Mouse (Mus musculus) CH12.LX (cell line): ENCODE results near the gene Hsd17b2. TPM values are rescaled to one million over a fixed set of nuclear protein-coding genes. Genes with fewer than 3 reads are reported as not detected.
A peak's percentile ranks its signal among the peaks of the same experiment; 100 is the strongest.

Experiments used
- DNase-seq: peaks from one replicate; pipeline ENCODE4 v3.0.0-alpha.2; 2013; ENCODE audit errors: extremely low read depth
- H3K27ac ChIP-seq: 2 replicates; pipeline ENCODE4 v1.5.1; 2012; ENCODE audit warnings: low read depth, mild to moderate bottlenecking, control low read depth, moderate library complexity; ENCODE audit not compliant: insufficient read depth
- H3K27me3 ChIP-seq: replicated peaks from 2 replicates; pipeline ENCODE3; 2012; ENCODE audit warnings: inconsistent platforms
- H3K36me3 ChIP-seq, 2 experiments: replicated peaks in 1 of 2; 2 replicates each; pipeline versions ENCODE3 to v1.6.1; 2012; ENCODE audit warnings: inconsistent platforms in 1 of 2, low read length in 1 of 2, mild to moderate bottlenecking in 1 of 2, mixed read lengths in 1 of 2, moderate library complexity in 1 of 2; ENCODE audit not compliant: control insufficient read depth in 1 of 2, insufficient read depth in 1 of 2
- H3K4me1 ChIP-seq, 2 experiments: 2 replicates each; pipeline ENCODE4 v1.6.1; 2012; ENCODE audit warnings: inconsistent platforms in 1 of 2, moderate library complexity in 1 of 2; ENCODE audit not compliant: insufficient read depth in 2 of 2, control insufficient read depth in 1 of 2
- H3K4me2 ChIP-seq: 2 replicates; pipeline ENCODE4 v1.6.1; 2012; ENCODE audit warnings: low read depth, mild to moderate bottlenecking, control low read depth; ENCODE audit not compliant: poor library complexity, insufficient read depth, severe bottlenecking
- H3K4me3 ChIP-seq, 3 experiments: fragments of 150-350 bp in 1 of 3; sonication (generic) in 1 of 3; replicated peaks in 1 of 3; 2 replicates each; pipeline versions ENCODE3 to v1.5.1; 2011 to 2012; ENCODE audit warnings: low read depth in 2 of 3, low read length in 2 of 3, mild to moderate bottlenecking in 2 of 3, moderate library complexity in 2 of 3, control low read depth in 1 of 3, improper control_type of control experiment in 1 of 3, inconsistent platforms in 1 of 3, mixed read lengths in 1 of 3; ENCODE audit not compliant: poor library complexity in 1 of 3
- H3K79me2 ChIP-seq: replicated peaks from 2 replicates; pipeline ENCODE4 v1.6.1; 2012; ENCODE audit warnings: mild to moderate bottlenecking, moderate library complexity; ENCODE audit not compliant: control insufficient read depth, poor library complexity, insufficient read depth, severe bottlenecking; ENCODE audit errors: extremely low read depth
- H3K9ac ChIP-seq: 2 replicates; pipeline ENCODE4 v1.6.1; 2012; ENCODE audit warnings: low read depth, mild to moderate bottlenecking, control low read depth, moderate library complexity; ENCODE audit not compliant: insufficient read depth
- H3K9me3 ChIP-seq: replicated peaks from 2 replicates; pipeline ENCODE3; 2012; ENCODE audit warnings: low read length, inconsistent platforms, mixed read lengths
- BHLHE40 ChIP-seq: IDR thresholded peaks from 2 replicates; pipeline ENCODE4 v1.6.1; 2011; ENCODE audit warnings: mild to moderate bottlenecking, low read depth, low read length, improper control_type of control experiment
- CTCF ChIP-seq, 2 experiments: IDR thresholded peaks in 1 of 2; conservative IDR thresholded peaks in 1 of 2; 2 replicates each; pipeline ENCODE4 v1.5.1; 2011 to 2012; ENCODE audit warnings: low read depth in 2 of 2, low read length in 2 of 2, improper control_type of control experiment in 1 of 2, inconsistent platforms in 1 of 2, mild to moderate bottlenecking in 1 of 2, moderate library complexity in 1 of 2
- ELF1 ChIP-seq: IDR thresholded peaks from 2 replicates; pipeline ENCODE4 v1.6.1; 2014; ENCODE audit warnings: low read depth, mild to moderate bottlenecking, inconsistent platforms, low read length, improper control_type of control experiment
- ETS1 ChIP-seq: conservative IDR thresholded peaks from 2 replicates; pipeline ENCODE4 v1.6.1; 2012; ENCODE audit warnings: low read depth, mild to moderate bottlenecking, inconsistent platforms, low read length, improper control_type of control experiment, moderate library complexity
- HCFC1 ChIP-seq: IDR thresholded peaks from 2 replicates; pipeline ENCODE4 v1.6.1; 2012; ENCODE audit warnings: low read depth, mild to moderate bottlenecking, inconsistent platforms, low read length, improper control_type of control experiment
- IRF4 ChIP-seq: IDR thresholded peaks from 2 replicates; pipeline ENCODE4 v1.6.1; 2014; ENCODE audit warnings: low read depth, mild to moderate bottlenecking, inconsistent platforms, low read length, improper control_type of control experiment
- JUND ChIP-seq: conservative IDR thresholded peaks from 2 replicates; pipeline ENCODE4 v1.6.1; 2011; ENCODE audit warnings: low read depth, low read length, improper control_type of control experiment
- MEF2A ChIP-seq: IDR thresholded peaks from 2 replicates; pipeline ENCODE4 v1.6.1; 2014; ENCODE audit warnings: low read depth, mild to moderate bottlenecking, inconsistent platforms, low read length, improper control_type of control experiment, borderline replicate concordance
- NELFE ChIP-seq: IDR thresholded peaks from 2 replicates; pipeline ENCODE4 v1.6.1; 2011; ENCODE audit warnings: low read depth, low read length, improper control_type of control experiment
- NRF1 ChIP-seq: IDR thresholded peaks from 2 replicates; pipeline ENCODE4 v1.6.1; 2014; ENCODE audit warnings: low read depth, mild to moderate bottlenecking, inconsistent platforms, low read length, improper control_type of control experiment, moderate library complexity
- POLR2AphosphoS2 ChIP-seq: IDR thresholded peaks from 2 replicates; pipeline ENCODE4 v1.6.1; 2011; ENCODE audit warnings: low read depth, low read length, improper control_type of control experiment
- RAD21 ChIP-seq: IDR thresholded peaks from 2 replicates; pipeline ENCODE4 v1.6.1; 2011; ENCODE audit warnings: low read depth, mild to moderate bottlenecking, low read length, improper control_type of control experiment, moderate library complexity
- SIN3A ChIP-seq: IDR thresholded peaks from 2 replicates; pipeline ENCODE4 v1.6.1; 2012; ENCODE audit warnings: low read length, improper control_type of control experiment, inconsistent platforms
- SMC3 ChIP-seq: IDR thresholded peaks from 2 replicates; pipeline ENCODE4 v1.6.1; 2011; ENCODE audit warnings: low read depth, low read length, improper control_type of control experiment
- TCF12 ChIP-seq: IDR thresholded peaks from 2 replicates; pipeline ENCODE4 v1.6.1; 2014; ENCODE audit warnings: low read depth, mild to moderate bottlenecking, inconsistent platforms, low read length, improper control_type of control experiment
- UBTF ChIP-seq: IDR thresholded peaks from 2 replicates; pipeline ENCODE4 v1.6.1; 2012; ENCODE audit warnings: low read depth, mild to moderate bottlenecking, inconsistent platforms, low read length, improper control_type of control experiment, moderate library complexity
- ZC3H11A ChIP-seq: IDR thresholded peaks from 2 replicates; pipeline ENCODE4 v1.6.1; 2012; ENCODE audit warnings: low read depth, mild to moderate bottlenecking, inconsistent platforms, low read length, improper control_type of control experiment
- dilution Hi-C: fragments of 300-500 bp; cut with MboI; formaldehyde crosslinking; loops from 2 replicates; pipeline ENCODE4 v1.14.3; 2020; ENCODE audit warnings: low sequenced_read_pairs; ENCODE audit not compliant: extremely low pct_unique_long_range_greater_than_20kb, extremely low pct_ligation_motif_present
- in situ Hi-C: fragments of 300-500 bp; cut with MboI; formaldehyde crosslinking; loops from 3 replicates; pipeline ENCODE4 v1.14.3; 2019; ENCODE audit warnings: low sequenced_read_pairs, low pct_ligation_motif_present, low pct_unique_long_range_greater_than_20kb, mixed read lengths
- polyA plus RNA-seq: library from polyadenylated mRNA; unstranded; fragments of >175 nt; gene quantifications from 2 replicates; pipeline ENCODE4 v1.2.1, GENCODE M21; 2012; ENCODE audit warnings: low read depth; ENCODE audit not compliant: insufficient read length
- total RNA-seq, 2 experiments: library from RNA; depleted of rRNA; stranded (reverse); fragments of 300-350 nt in 1 of 2; fragments of >200 nt in 1 of 2; gene quantifications; 2 replicates each; pipeline ENCODE4 v1.2.3; 2012 to 2014

Hsd17b2 gene
- total and polyA plus RNA-seq, 3 experiments: not detected

GRCm38 (mm10) chr8:117771115-117771836 is 69.6 kb downstream of the Hsd17b2 start:
- no peaks in the 10 kb centered on the region for H3K9me3 ChIP-seq
- no peaks in the 10 kb centered on the region for H3K27me3 ChIP-seq
- peaks cover 3 to 22% of the 10 kb centered on the region in 2 experiments for H3K4me1 ChIP-seq
- TF ChIP-seq POLR2AphosphoS2 (no peak), NELFE (no peak), IRF4 (no peak), UBTF (no peak), MEF2A (no peak), TCF12 (no peak), HCFC1 (no peak), ETS1 (no peak)
- no peak overlapping the region for H3K4me2 ChIP-seq
- dilution Hi-C loops: no loop called here
- H3K79me2 ChIP-seq: no peaks in the 10 kb centered on the region
- H3K36me3 ChIP-seq: no peaks in the 10 kb centered on the region
- in situ Hi-C loops: loop anchor here (5.0 kb wide), 1 partner anchor 91 kb away; no protein-coding TSS in a partner anchor
- H3K9ac ChIP-seq: no peak overlapping the region
- no peak overlapping the region for H3K4me3 ChIP-seq
- DNase-seq: no peak
- H3K27ac ChIP-seq: no peak overlapping the region

GRCm38 (mm10) chr8:117772126-117772525 is 70.4 kb downstream of the Hsd17b2 start:
- Histone ChIP-seq H3K27me3 (no peaks in the 10 kb centered on the region), H3K9ac (no peak overlapping the region), H3K4me2 (peak overlapping the region; percentile 33), H3K4me1 (peaks cover 4 to 23% of the 10 kb centered on the region in 2 experiments), H3K79me2 (no peaks in the 10 kb centered on the region), H3K36me3 (no peaks in the 10 kb centered on the region), H3K4me3 (no peak overlapping the region), H3K27ac (no peak overlapping the region), H3K9me3 (no peaks in the 10 kb centered on the region)
- in situ Hi-C loops: loop anchor here (5.0 kb wide), 1 partner anchor 90 kb away; no protein-coding TSS in a partner anchor
- TF ChIP-seq NRF1 (0 out of 2 replicates have a peak, but pooled peaks have one; percentile 10), RAD21 (peak; percentile 99), ELF1 (no peak), JUND (0 out of 2 replicates have a peak, but pooled peaks have one; percentile 20), NELFE (peak; percentile 29; the same call in 1 of the 2 replicates), CTCF (conservative IDR thresholded peaks at IDR 0.05 in 1 of 2, IDR thresholded peaks at IDR 0.05 in 1 of 2; ENCODE audit: low read depth in 2 of 2, low read length in 2 of 2) (peak; percentile 86 to 95), SIN3A (peak; percentile 22; the same call in 1 of the 2 replicates), BHLHE40 (no peak), ZC3H11A (peak; percentile 86), SMC3 (peak; percentile 95)
- DNase-seq: peak; percentile 86
- dilution Hi-C loops: no loop called here
